Mouse (Mus musculus) myocyte (in vitro differentiated cells): ENCODE measurements around the gene Rnd2.

Experiments
- CEBPB ChIP-seq: IDR thresholded peaks from 2 replicates; pipeline ENCODE4 v1.6.1; 2011; ENCODE audit warnings: mild to moderate bottlenecking, moderate library complexity; ENCODE audit not compliant: poor library complexity, insufficient read depth, severe bottlenecking
- E2F4 ChIP-seq: IDR thresholded peaks from one replicate; pipeline ENCODE4 v1.6.1; 2011; ENCODE audit warnings: mild to moderate bottlenecking, control low read depth, moderate library complexity; ENCODE audit not compliant: insufficient read depth
- MAX ChIP-seq: IDR thresholded peaks from one replicate; pipeline ENCODE4 v1.6.1; 2011; ENCODE audit warnings: low read depth, mild to moderate bottlenecking, control low read depth
- MYOG ChIP-seq, 3 experiments: IDR thresholded peaks; one replicate each; pipeline ENCODE4 v1.6.1; 2011; ENCODE audit warnings: control low read depth in 2 of 3, low read depth in 2 of 3, mild to moderate bottlenecking in 2 of 3; ENCODE audit not compliant: insufficient read length in 2 of 3, control insufficient read depth in 1 of 3, insufficient read depth in 1 of 3
- POLR2A ChIP-seq: IDR thresholded peaks from one replicate; pipeline ENCODE4 v1.6.1; 2011; ENCODE audit warnings: low read depth, mild to moderate bottlenecking, control low read depth, moderate library complexity; ENCODE audit not compliant: insufficient read length
- POLR2AphosphoS2 ChIP-seq: IDR thresholded peaks from one replicate; pipeline ENCODE4 v1.6.1; 2011; ENCODE audit warnings: low read depth, control low read depth; ENCODE audit not compliant: insufficient read length
- SRF ChIP-seq: IDR thresholded peaks from one replicate; pipeline ENCODE4 v1.6.1; 2011; ENCODE audit warnings: low read depth; ENCODE audit not compliant: control insufficient read depth, insufficient read length
- TCF12 ChIP-seq: IDR thresholded peaks from one replicate; pipeline ENCODE4 v1.6.1; 2011; ENCODE audit warnings: mild to moderate bottlenecking, control low read depth; ENCODE audit not compliant: poor library complexity, insufficient read depth, severe bottlenecking
- USF1 ChIP-seq: IDR thresholded peaks from one replicate; pipeline ENCODE4 v1.6.1; 2011; ENCODE audit warnings: low read depth, mild to moderate bottlenecking, control low read depth, moderate library complexity

GRCm38 (mm10) chr11:101484245-101484644 lies 19.4 kb downstream of the Rnd2 start:
- no peak for TF ChIP-seq POLR2A
- TF ChIP-seq POLR2AphosphoS2: no peak
- no peak for TF ChIP-seq MYOG (IDR thresholded peaks at IDR 0.05; ENCODE audit: control insufficient read depth in 1 of 3, insufficient read depth in 1 of 3, insufficient read length in 2 of 3, low read depth in 2 of 3)
- TF ChIP-seq SRF: no peak
- no peak for TF ChIP-seq E2F4
- no peak for TF ChIP-seq USF1
- TF ChIP-seq TCF12: no peak
- TF ChIP-seq CEBPB: no peak
- no peak for TF ChIP-seq MAX
